Mouse (Mus musculus) midbrain, embryonic 14.5 days (tissue): Measurements from ENCODE around the gene Sbsn. TPM values are rescaled to one million over a fixed set of nuclear protein-coding genes. Genes with fewer than 3 reads are reported as not detected.
"Not testable (repeated sequence)": the region's sequence is repeated elsewhere in the genome, so short reads cannot be mapped to it uniquely, and the experiment has no call there.

Experiments
- ATAC-seq: fragments of 200-750 bp; cut with Nextera tagmentation; 2 replicates; pipeline ENCODE4 v1.8.0; 2017; ENCODE audit warnings: moderate number of reproducible peaks, moderate library complexity; ENCODE audit not compliant: low FRiP score, low TSS enrichment
- DNase-seq: peaks from one replicate; pipeline ENCODE4 v3.0.0-alpha.2; 2015
- H3K27ac ChIP-seq: fragments of 300-500 bp; sonication (generic); replicated peaks from 2 replicates; pipeline ENCODE4 v1.5.1; 2014; ENCODE audit warnings: mild to moderate bottlenecking, low read depth, low read length, moderate library complexity
- H3K27me3 ChIP-seq: fragments of 300-500 bp; sonication (generic); 2 replicates; pipeline ENCODE4 v1.6.1; 2014; ENCODE audit warnings: low read length, control low read depth, mixed read lengths; ENCODE audit not compliant: control insufficient read depth, insufficient read depth
- H3K36me3 ChIP-seq: fragments of 300-500 bp; sonication (generic); 2 replicates; pipeline ENCODE4 v1.6.1; 2014; ENCODE audit warnings: low read length, control low read depth; ENCODE audit not compliant: control insufficient read depth, insufficient read depth
- H3K4me1 ChIP-seq: fragments of 300-500 bp; sonication (generic); 2 replicates; pipeline ENCODE4 v1.6.1; 2014; ENCODE audit warnings: mild to moderate bottlenecking, antibody characterized with exemption, low read length, control low read depth; ENCODE audit not compliant: control insufficient read depth, insufficient read depth
- H3K4me2 ChIP-seq: fragments of 300-500 bp; sonication (generic); 2 replicates; pipeline ENCODE4 v1.6.1; 2014; ENCODE audit warnings: mild to moderate bottlenecking, low read length, moderate library complexity
- H3K4me3 ChIP-seq: fragments of 300-500 bp; sonication (generic); replicated peaks from 2 replicates; pipeline ENCODE4 v1.5.1; 2014; ENCODE audit warnings: low read depth, low read length
- H3K9ac ChIP-seq: fragments of 300-500 bp; sonication (generic); replicated peaks from 2 replicates; pipeline ENCODE4 v1.6.1; 2014; ENCODE audit warnings: mild to moderate bottlenecking, low read length, moderate library complexity
- H3K9me3 ChIP-seq: fragments of 300-500 bp; sonication (generic); 2 replicates; pipeline ENCODE4 v1.6.1; 2016; ENCODE audit warnings: low read length, control low read depth, mixed read lengths; ENCODE audit not compliant: control insufficient read depth
- WGBS: fragments of 180-500 bp; shearing (Covaris S2); extraction: QIAGEN DNeasy Blood & Tissue Kit; methylation state at CpG from one replicate; pipeline ENCODE4 v1.1.7; 2014; 5-methylcytosine and 5-hydroxymethylcytosine counted together
- polyA plus RNA-seq: library from polyadenylated mRNA; unstranded; fragments of >200 nt; fragmentation: Nextera tagmentation; extraction: Ambion mirVana; gene quantifications from 2 replicates; pipeline ENCODE4 v1.2.1, GENCODE M21; 2014

Sbsn gene
- polyA plus RNA-seq, 1 experiment from 2014 or later: 0.82 TPM

- no peak overlapping the region for H3K27ac ChIP-seq
- H3K4me3 ChIP-seq: no peak overlapping the region
- ATAC-seq: no peak
- no peak overlapping the region for H3K4me2 ChIP-seq
- WGBS: 76% methylated on average over 6 of the region's 6 CpGs
- peaks cover 5% of the 10 kb centered on the region for H3K4me1 ChIP-seq
- no peaks in the 10 kb centered on the region for H3K9me3 ChIP-seq
- H3K9ac ChIP-seq: no peak overlapping the region
- no peaks in the 10 kb centered on the region for H3K27me3 ChIP-seq
- DNase-seq: no peak
- peaks cover 11% of the 10 kb centered on the region for H3K36me3 ChIP-seq
Measured at GRCm38 (mm10) chr7:30723274-30723953, 27.9 kb upstream of the Sbsn start.

GRCm38 (mm10) chr7:30728214-30728613 lies 23.1 kb upstream of the Sbsn start:
- Histone ChIP-seq H3K4me3 (peak overlapping the region; percentile 78), H3K27ac (no peak overlapping the region), H3K9me3 (no peaks in the 10 kb centered on the region), H3K27me3 (no peaks in the 10 kb centered on the region), H3K9ac (peak overlapping the region; percentile 80; the same call in 1 of the 2 replicates), H3K4me2 (peak overlapping the region; percentile 67), H3K36me3 (peaks cover 19% of the 10 kb centered on the region), H3K4me1 (peaks cover 24% of the 10 kb centered on the region)
- DNase-seq (no peak), ATAC-seq (no peak)
- WGBS: 88% methylated on average over 6 of the region's 6 CpGs

- ATAC-seq (peak; percentile 51), DNase-seq (no peak)
- Histone ChIP-seq H3K4me3 (peak overlapping the region; percentile 78), H3K9ac (peak overlapping the region; percentile 80), H3K27me3 (no peaks in the 10 kb centered on the region), H3K4me1 (peaks cover 24% of the 10 kb centered on the region), H3K36me3 (peaks cover 25% of the 10 kb centered on the region), H3K4me2 (peak overlapping the region; percentile 67), H3K9me3 (no peaks in the 10 kb centered on the region), H3K27ac (peak overlapping the region; percentile 94)
- 9% methylated on average over 26 of the region's 26 CpGs for WGBS
Measured at GRCm38 (mm10) chr7:30728739-30729395, 22.4 kb upstream of the Sbsn start.

GRCm38 (mm10) chr7:30729396-30730063 lies 21.7 kb upstream of the Sbsn start, which contains the start of gene Tmem147:
Gene Tmem147, minus strand, starts transcription at chr7:30729540.
- Histone ChIP-seq H3K36me3 (peaks cover 25% of the 10 kb centered on the region), H3K4me1 (peaks cover 24% of the 10 kb centered on the region), H3K9me3 (no peaks in the 10 kb centered on the region), H3K27ac (peak within 1 kb of the TSS; percentile 94), H3K4me3 (peak within 1 kb of the TSS; percentile 78), H3K4me2 (peak within 1 kb of the TSS; percentile 67), H3K27me3 (no peaks in the 10 kb centered on the region), H3K9ac (peak within 1 kb of the TSS; percentile 80)
- under 1% methylated on average over 60 of the region's 60 CpGs for WGBS
- DNase-seq (peak; percentile 98), ATAC-seq (peak; percentile 96)

GRCm38 (mm10) chr7:30730064-30730722 lies 21.1 kb upstream of the Sbsn start:
- WGBS: 4% methylated on average over 16 of the region's 22 CpGs
- H3K36me3 ChIP-seq: peaks cover 30% of the 10 kb centered on the region
- peak overlapping the region; percentile 78 for H3K4me3 ChIP-seq
- peak overlapping the region; percentile 94 for H3K27ac ChIP-seq
- H3K4me2 ChIP-seq: peak overlapping the region; percentile 67
- H3K9me3 ChIP-seq, ATAC-seq, H3K27me3 ChIP-seq: not testable (repeated sequence)
- H3K9ac ChIP-seq: peak overlapping the region; percentile 80
- DNase-seq: peak; percentile 56
- H3K4me1 ChIP-seq: peaks cover 24% of the 10 kb centered on the region

- Histone ChIP-seq H3K4me1 (peaks cover 8% of the 10 kb centered on the region), H3K4me3 (no peak overlapping the region), H3K27ac (no peak overlapping the region), H3K9ac (no peak overlapping the region), H3K9me3 (no peaks in the 10 kb centered on the region), H3K4me2 (no peak overlapping the region), H3K36me3 (peaks cover 51% of the 10 kb centered on the region), H3K27me3 (no peaks in the 10 kb centered on the region)
- ATAC-seq: no peak
- no peak for DNase-seq
- WGBS: 85% methylated on average over 3 of the region's 3 CpGs
Measured at GRCm38 (mm10) chr7:30736211-30736610, 15.1 kb upstream of the Sbsn start.

GRCm38 (mm10) chr7:30742570-30742969 lies 8.7 kb upstream of the Sbsn start:
- not testable (repeated sequence) for H3K9ac ChIP-seq, H3K27ac ChIP-seq, ATAC-seq, DNase-seq, H3K27me3 ChIP-seq, H3K4me3 ChIP-seq, H3K9me3 ChIP-seq, H3K4me2 ChIP-seq, H3K4me1 ChIP-seq
- WGBS: 78% methylated on average over 2 of the region's 2 CpGs
- H3K36me3 ChIP-seq: peaks cover 13% of the 10 kb centered on the region; the same call in 1 of the 2 replicates

DNA sequence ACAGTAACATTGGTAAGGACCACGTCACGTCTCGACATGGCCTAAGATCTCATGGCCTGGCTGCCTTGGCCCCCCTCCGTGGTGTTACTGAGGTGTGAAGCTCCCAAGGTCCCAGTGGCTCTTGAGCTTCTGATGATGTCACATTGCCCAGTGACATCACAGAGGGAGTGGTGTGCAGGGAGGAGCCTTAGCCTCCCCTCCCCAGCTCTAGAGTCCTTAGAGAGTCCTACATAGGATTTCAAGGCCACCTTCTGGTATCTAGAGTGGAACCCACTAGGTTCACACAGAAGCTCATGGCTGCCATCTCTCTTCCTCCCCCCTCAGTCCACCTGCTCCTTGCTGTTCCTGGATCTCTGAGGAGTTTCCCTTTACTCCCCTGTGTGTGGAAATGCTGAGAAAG lies 7.7 kb upstream of the Sbsn start, which contains the start of gene Gapdhs:
Gapdhs (minus strand) TSS at position 65 of the 400 bp plus-strand sequence.
- H3K4me3 ChIP-seq, H3K9ac ChIP-seq, H3K36me3 ChIP-seq, H3K4me1 ChIP-seq, H3K4me2 ChIP-seq, H3K27me3 ChIP-seq, ATAC-seq, H3K27ac ChIP-seq, DNase-seq, H3K9me3 ChIP-seq: not testable (repeated sequence)
- WGBS: 57% methylated on average over 1 of the region's 4 CpGs
